Mouse (Mus musculus): ENCODE data around the gene Capza3. TPM values are rescaled to one million over a fixed set of nuclear protein-coding genes. Genes with fewer than 3 reads are reported as not detected.

Capza3 gene
- polyA plus RNA-seq, 1 experiment, result not detected

DNA sequence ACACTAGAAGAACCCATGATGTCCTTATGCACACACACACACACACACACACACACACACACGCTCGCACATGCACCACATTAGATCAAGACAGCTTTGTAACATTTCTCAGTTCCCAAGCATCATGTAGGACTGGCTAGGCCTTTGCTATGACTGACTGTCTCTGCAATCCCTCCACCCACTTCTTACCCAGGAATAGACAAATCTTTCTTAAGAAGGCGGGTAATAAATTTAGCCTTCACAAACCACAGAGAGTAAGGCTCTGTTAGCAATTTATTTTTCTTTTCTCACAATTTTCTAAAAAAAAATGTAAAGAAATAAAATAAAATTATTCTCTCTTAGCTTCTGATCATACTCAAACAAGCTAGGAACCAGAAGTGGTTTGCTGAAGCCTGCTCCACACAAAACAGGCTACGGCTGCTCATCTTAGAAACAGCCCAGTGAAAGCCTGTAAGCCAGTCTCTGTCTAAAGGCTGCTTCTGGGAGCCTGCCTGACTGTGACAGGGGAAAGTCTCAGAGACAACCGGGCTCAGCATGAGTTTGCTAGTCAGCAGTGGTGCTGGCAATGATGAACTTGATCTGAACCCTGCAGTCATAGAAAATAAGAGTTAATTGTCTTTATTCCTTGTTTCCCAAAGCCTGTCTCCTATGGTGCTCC lies 13.3 kb downstream of the Capza3 start:
- Histone ChIP-seq H3K27me3 (ENCODE audit: control insufficient read depth, insufficient read depth, insufficient read length) (no peaks in the 10 kb centered on the region), H3K36me3 (ENCODE audit: control insufficient read depth, insufficient read depth) (no peaks in the 10 kb centered on the region), H3K4me2 (ENCODE audit: low read depth) (no peak overlapping the region), H3K4me3 (no peak overlapping the region), H3ac (ENCODE audit: control insufficient read depth, insufficient read length) (no peak overlapping the region), H3K79me2 (ENCODE audit: control insufficient read depth, insufficient read depth) (no peaks in the 10 kb centered on the region)
- TF ChIP-seq TCF3 (IDR thresholded peaks at IDR 0.05; ENCODE audit: insufficient read length, low read depth) (no peak), POLR2AphosphoS2 (IDR thresholded peaks at IDR 0.05; ENCODE audit: insufficient read length, low read depth) (no peak), MAX (IDR thresholded peaks at IDR 0.05; ENCODE audit: low read depth) (no peak), MYOG (IDR thresholded peaks at IDR 0.05; ENCODE audit: control insufficient read depth in 1 of 3, insufficient read depth in 1 of 3, insufficient read length in 2 of 3, low read depth in 2 of 3) (no peak), E2F4 (IDR thresholded peaks at IDR 0.05; ENCODE audit: insufficient read depth) (no peak), TCF12 (IDR thresholded peaks at IDR 0.05; ENCODE audit: insufficient read depth, poor library complexity, severe bottlenecking) (no peak), USF1 (IDR thresholded peaks at IDR 0.05; ENCODE audit: low read depth) (no peak), CEBPB (IDR thresholded peaks at IDR 0.05; ENCODE audit: insufficient read depth, poor library complexity, severe bottlenecking) (no peak)

DNA sequence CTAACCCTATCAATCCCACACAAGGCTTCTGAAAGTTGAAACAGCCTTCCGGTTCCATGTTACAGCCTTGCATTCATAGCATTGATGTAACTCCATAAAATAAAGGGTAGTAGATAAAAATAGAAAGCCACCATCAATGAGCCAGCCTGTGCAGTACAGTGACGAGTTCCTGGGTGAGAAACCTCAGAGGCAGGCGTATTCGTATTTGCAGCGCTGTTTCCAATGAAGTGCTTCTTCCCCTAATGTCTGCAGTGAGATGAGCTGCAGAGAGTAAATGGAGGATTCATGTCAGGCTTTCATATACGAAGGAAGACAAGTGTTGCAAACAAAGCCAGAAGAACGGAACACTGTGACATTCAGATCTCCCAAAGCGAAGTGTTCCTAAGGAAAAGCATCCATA lies 28.1 kb downstream of the Capza3 start:
- TF ChIP-seq TCF3 (IDR thresholded peaks at IDR 0.05; ENCODE audit: insufficient read length, low read depth), result no peak
- no peak for TF ChIP-seq MYOD1 (IDR thresholded peaks at IDR 0.05; ENCODE audit: control insufficient read depth in 1 of 3, insufficient read length in 2 of 3, low read depth in 2 of 3)
- TF ChIP-seq E2F4 (IDR thresholded peaks at IDR 0.05; ENCODE audit: insufficient read depth), result no peak
- TF ChIP-seq TCF12 (IDR thresholded peaks at IDR 0.05; ENCODE audit: insufficient read depth, poor library complexity, severe bottlenecking), result no peak
- no peak for TF ChIP-seq POLR2A (IDR thresholded peaks at IDR 0.05; ENCODE audit: insufficient read length, low read depth)
- TF ChIP-seq MAX (IDR thresholded peaks at IDR 0.05; ENCODE audit: low read depth), result no peak
- TF ChIP-seq USF1 (IDR thresholded peaks at IDR 0.05; ENCODE audit: low read depth), result no peak
- TF ChIP-seq SRF (IDR thresholded peaks at IDR 0.05; ENCODE audit: control insufficient read depth, insufficient read length, low read depth), result no peak
- no peak for TF ChIP-seq CEBPB (IDR thresholded peaks at IDR 0.05; ENCODE audit: insufficient read depth, poor library complexity, severe bottlenecking)
- TF ChIP-seq MYOG (IDR thresholded peaks at IDR 0.05; ENCODE audit: control insufficient read depth in 1 of 3, insufficient read depth in 1 of 3, insufficient read length in 2 of 3, low read depth in 2 of 3), result no peak
- no peak for TF ChIP-seq POLR2AphosphoS2 (IDR thresholded peaks at IDR 0.05; ENCODE audit: insufficient read length, low read depth)
- TF ChIP-seq REST (IDR thresholded peaks at IDR 0.05; ENCODE audit: insufficient read depth, insufficient read length), result no peak
- no peak overlapping the region for H3ac ChIP-seq (ENCODE audit: control insufficient read depth, insufficient read length)

DNA sequence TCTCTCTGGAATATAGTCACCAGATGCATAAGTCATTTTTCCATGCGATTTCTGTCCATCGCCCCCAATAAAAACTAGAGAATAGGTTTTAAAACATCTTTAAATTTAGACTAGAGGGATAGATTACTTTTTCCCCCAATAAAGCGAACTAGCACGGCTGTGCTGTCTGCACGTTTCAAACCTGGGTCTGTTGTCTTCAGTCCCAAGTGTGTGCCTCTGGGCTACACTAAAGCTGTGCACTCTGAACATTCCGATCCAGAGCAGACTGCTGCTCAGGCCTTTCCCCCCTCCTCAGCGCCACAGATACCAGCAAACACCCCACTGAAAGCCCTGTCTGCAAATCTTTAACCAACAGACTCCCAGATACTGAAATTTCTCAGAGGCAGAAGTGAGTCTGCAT lies 39.9 kb downstream of the Capza3 start:
- H3K36me3 ChIP-seq (ENCODE audit: control insufficient read depth, insufficient read depth), result no peaks in the 10 kb centered on the region
- no peaks in the 10 kb centered on the region for H3K79me2 ChIP-seq (ENCODE audit: control insufficient read depth, insufficient read depth)
- no peak overlapping the region for H3ac ChIP-seq (ENCODE audit: control insufficient read depth, insufficient read length)
- no peak overlapping the region for H3K4me3 ChIP-seq
- H3K27me3 ChIP-seq (ENCODE audit: control insufficient read depth, insufficient read depth, insufficient read length), result no peaks in the 10 kb centered on the region
- TF ChIP-seq POLR2AphosphoS2 (IDR thresholded peaks at IDR 0.05; ENCODE audit: insufficient read length, low read depth), result no peak
- no peak for TF ChIP-seq SRF (IDR thresholded peaks at IDR 0.05; ENCODE audit: control insufficient read depth, insufficient read length, low read depth)
- TF ChIP-seq MYOD1 (IDR thresholded peaks at IDR 0.05; ENCODE audit: control insufficient read depth in 1 of 3, insufficient read length in 2 of 3, low read depth in 2 of 3), result no peak
- TF ChIP-seq MAX (IDR thresholded peaks at IDR 0.05; ENCODE audit: low read depth), result no peak
- no peak for TF ChIP-seq CEBPB (IDR thresholded peaks at IDR 0.05; ENCODE audit: insufficient read depth, poor library complexity, severe bottlenecking)
- H3K4me2 ChIP-seq (ENCODE audit: low read depth), result no peak overlapping the region

More for the DNA sequence above, 28.1 kb downstream of the Capza3 start:
- Histone ChIP-seq H3K27me3 (ENCODE audit: control insufficient read depth, insufficient read depth, insufficient read length) (no peaks in the 10 kb centered on the region), H3K4me3 (no peak overlapping the region), H3K79me2 (ENCODE audit: control insufficient read depth, insufficient read depth) (no peaks in the 10 kb centered on the region), H3K4me2 (ENCODE audit: low read depth) (no peak overlapping the region), H3K36me3 (ENCODE audit: control insufficient read depth, insufficient read depth) (no peaks in the 10 kb centered on the region)

DNA sequence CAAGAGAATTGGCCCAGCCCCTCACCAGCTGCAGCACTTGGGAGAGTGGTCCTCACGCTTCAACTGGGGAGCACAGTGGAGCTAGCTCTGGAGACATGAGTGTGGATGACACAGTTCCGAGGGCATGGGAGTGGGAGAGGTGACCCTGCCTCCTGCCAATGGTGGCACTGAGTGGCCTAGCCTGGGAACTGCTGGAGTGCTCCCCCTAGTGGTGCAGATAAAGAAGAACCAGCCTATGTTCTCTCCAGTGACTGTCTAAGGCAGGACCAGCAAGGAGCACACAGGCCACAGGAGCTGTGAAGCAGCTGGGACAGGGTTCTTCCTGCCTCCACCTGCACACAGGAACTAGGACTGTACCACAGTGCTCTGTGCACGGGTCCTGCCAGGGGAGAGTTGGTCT lies 40.7 kb downstream of the Capza3 start:
- no peak for TF ChIP-seq POLR2A (IDR thresholded peaks at IDR 0.05; ENCODE audit: insufficient read length, low read depth)
- no peak for TF ChIP-seq TCF12 (IDR thresholded peaks at IDR 0.05; ENCODE audit: insufficient read depth, poor library complexity, severe bottlenecking)
- TF ChIP-seq TCF3 (IDR thresholded peaks at IDR 0.05; ENCODE audit: insufficient read length, low read depth), result no peak
- TF ChIP-seq POLR2AphosphoS2 (IDR thresholded peaks at IDR 0.05; ENCODE audit: insufficient read length, low read depth), result no peak
- no peak for TF ChIP-seq E2F4 (IDR thresholded peaks at IDR 0.05; ENCODE audit: insufficient read depth)
- no peak for TF ChIP-seq SRF (IDR thresholded peaks at IDR 0.05; ENCODE audit: control insufficient read depth, insufficient read length, low read depth)
- TF ChIP-seq MAX (IDR thresholded peaks at IDR 0.05; ENCODE audit: low read depth), result no peak
- TF ChIP-seq MYOD1 (IDR thresholded peaks at IDR 0.05; ENCODE audit: control insufficient read depth in 1 of 3, insufficient read length in 2 of 3, low read depth in 2 of 3), result no peak
- TF ChIP-seq CEBPB (IDR thresholded peaks at IDR 0.05; ENCODE audit: insufficient read depth, poor library complexity, severe bottlenecking), result no peak
- TF ChIP-seq MYOG (IDR thresholded peaks at IDR 0.05; ENCODE audit: control insufficient read depth in 1 of 3, insufficient read depth in 1 of 3, insufficient read length in 2 of 3, low read depth in 2 of 3), result no peak
- no peaks in the 10 kb centered on the region for H3K36me3 ChIP-seq (ENCODE audit: control insufficient read depth, insufficient read depth)
- H3K4me3 ChIP-seq, result no peak overlapping the region
- H3ac ChIP-seq (ENCODE audit: control insufficient read depth, insufficient read length), result no peak overlapping the region
- H3K79me2 ChIP-seq (ENCODE audit: control insufficient read depth, insufficient read depth), result no peaks in the 10 kb centered on the region
- no peaks in the 10 kb centered on the region for H3K27me3 ChIP-seq (ENCODE audit: control insufficient read depth, insufficient read depth, insufficient read length)
- H3K4me2 ChIP-seq (ENCODE audit: low read depth), result no peak overlapping the region

DNA sequence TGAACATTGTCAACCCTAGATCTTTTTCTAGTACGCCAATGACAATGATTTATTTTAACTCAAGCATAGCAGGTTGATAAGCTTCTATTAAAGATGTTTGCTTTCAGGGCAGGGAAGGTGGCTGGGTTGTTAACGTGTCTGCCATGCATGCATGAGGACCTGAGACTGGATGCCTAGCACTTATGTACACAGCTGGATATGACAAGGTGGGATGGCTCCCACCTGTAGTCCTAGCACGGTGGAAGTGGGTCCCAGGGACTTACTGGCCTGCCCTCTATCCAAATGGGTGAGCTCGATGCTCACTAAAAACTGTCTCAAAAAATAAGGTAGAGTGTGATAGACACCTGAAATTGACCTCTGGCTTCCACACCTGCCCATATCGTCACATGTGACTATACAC lies 48.8 kb downstream of the Capza3 start:
- Histone ChIP-seq H3K4me2 (ENCODE audit: low read depth) (no peak overlapping the region), H3K79me2 (ENCODE audit: control insufficient read depth, insufficient read depth) (no peaks in the 10 kb centered on the region), H3K27me3 (ENCODE audit: control insufficient read depth, insufficient read depth, insufficient read length) (no peaks in the 10 kb centered on the region), H3ac (ENCODE audit: control insufficient read depth, insufficient read length) (no peak overlapping the region), H3K4me3 (no peak overlapping the region), H3K36me3 (ENCODE audit: control insufficient read depth, insufficient read depth) (no peaks in the 10 kb centered on the region)
- TF ChIP-seq POLR2A (IDR thresholded peaks at IDR 0.05; ENCODE audit: insufficient read length, low read depth) (no peak), MAX (IDR thresholded peaks at IDR 0.05; ENCODE audit: low read depth) (no peak), TCF12 (IDR thresholded peaks at IDR 0.05; ENCODE audit: insufficient read depth, poor library complexity, severe bottlenecking) (no peak), MYOD1 (IDR thresholded peaks at IDR 0.05; ENCODE audit: control insufficient read depth in 1 of 3, insufficient read length in 2 of 3, low read depth in 2 of 3) (no peak), POLR2AphosphoS2 (IDR thresholded peaks at IDR 0.05; ENCODE audit: insufficient read length, low read depth) (no peak), MYOG (IDR thresholded peaks at IDR 0.05; ENCODE audit: control insufficient read depth in 1 of 3, insufficient read depth in 1 of 3, insufficient read length in 2 of 3, low read depth in 2 of 3) (no peak)

Measured in myocyte (in vitro differentiated cells).